Mouse (Mus musculus): ENCODE results near the gene Il17rc. TPM values are rescaled to one million over a fixed set of nuclear protein-coding genes. Genes with fewer than 3 reads are reported as not detected.
A peak's percentile ranks its signal among the peaks of the same experiment; 100 is the strongest.

Gene Il17rc
- total RNA-seq, 2 experiments from 2014 or later = 2.2 to 2.4 TPM

- peak; percentile 82 for DNase-seq
- intact Hi-C loops (cut with DNase I) = no loop called here
Observed at GRCm38 (mm10) chr6:113494258-113494788, 23.1 kb downstream of the Il17rc start.

- DNase-seq = peak; percentile 31
- intact Hi-C loops (cut with DNase I) = no loop called here
Observed at GRCm38 (mm10) chr6:113495071-113495675, 23.9 kb downstream of the Il17rc start.

GRCm38 (mm10) chr6:113499346-113499745, 28.1 kb downstream of the Il17rc start:
- intact Hi-C loops (cut with DNase I) = no loop called here

GRCm38 (mm10) chr6:113501388-113502084, 30.3 kb downstream of the Il17rc start, which contains the start of gene Prrt3:
TSS of gene Prrt3 (minus strand) at chr6:113501931.
- peak; percentile 72 for DNase-seq
- intact Hi-C loops (cut with DNase I) = no loop called here

More at GRCm38 (mm10) chr6:113499346-113499745, 28.1 kb downstream of the Il17rc start:
- DNase-seq = no peak

- DNase-seq = no peak
- intact Hi-C loops (cut with DNase I) = no loop called here
Observed at GRCm38 (mm10) chr6:113502801-113503200, 31.6 kb downstream of the Il17rc start.

- no peak for DNase-seq
- intact Hi-C loops (cut with DNase I) = no loop called here
Observed at GRCm38 (mm10) chr6:113505689-113506088, 34.5 kb downstream of the Il17rc start.

- intact Hi-C loops (cut with DNase I) = no loop called here
- no peak for DNase-seq
Observed at GRCm38 (mm10) chr6:113507130-113507529, 35.9 kb downstream of the Il17rc start.

GRCm38 (mm10) chr6:113508272-113508946, 37.2 kb downstream of the Il17rc start:
- intact Hi-C loops (cut with DNase I) = no loop called here
- DNase-seq = peak; percentile 63

GRCm38 (mm10) chr6:113508947-113509280, 37.7 kb downstream of the Il17rc start:
- intact Hi-C loops (cut with DNase I) = no loop called here
- peak; percentile 81 for DNase-seq

- intact Hi-C loops (cut with DNase I) = no loop called here
- DNase-seq = no peak
Observed at GRCm38 (mm10) chr6:113513944-113514343, 42.7 kb downstream of the Il17rc start.

- intact Hi-C loops (cut with DNase I) = no loop called here
- no peak for DNase-seq
Observed at GRCm38 (mm10) chr6:113514600-113514999, 43.4 kb downstream of the Il17rc start.

GRCm38 (mm10) chr6:113517434-113518080, 46.3 kb downstream of the Il17rc start:
- intact Hi-C loops (cut with DNase I) = no loop called here
- DNase-seq = no peak

GRCm38 (mm10) chr6:113522310-113522709, 51.1 kb downstream of the Il17rc start:
- intact Hi-C loops (cut with DNase I) = loop anchor here (10.0 kb wide), 1 partner anchor 182 kb away; no protein-coding TSS in a partner anchor
- DNase-seq = no peak

GRCm38 (mm10) chr6:113523420-113523819, 52.2 kb downstream of the Il17rc start:
- DNase-seq = no peak

GRCm38 (mm10) chr6:113530932-113531839, 60.0 kb downstream of the Il17rc start, which contains the start of the genes Emc3 and Fancd2:
TSS of gene Emc3 (minus strand) at chr6:113531652.
TSS of gene Fancd2 (plus strand) at chr6:113531682.
- peak; percentile 91 for DNase-seq
- intact Hi-C loops (cut with DNase I) = no loop called here

More at GRCm38 (mm10) chr6:113523420-113523819, 52.2 kb downstream of the Il17rc start:
- intact Hi-C loops (cut with DNase I) = loop anchor here (10.0 kb wide), 1 partner anchor 181 kb away; no protein-coding TSS in a partner anchor

GRCm38 (mm10) chr6:113531840-113532404, 60.7 kb downstream of the Il17rc start:
- no peak for DNase-seq
- intact Hi-C loops (cut with DNase I) = no loop called here
